Mouse (Mus musculus): ENCODE measurements around the gene Etv3.
"Not testable (repeated sequence)": the region's sequence is repeated elsewhere in the genome, so short reads cannot be mapped to it uniquely, and the experiment has no call there.

Etv3 gene

DNA sequence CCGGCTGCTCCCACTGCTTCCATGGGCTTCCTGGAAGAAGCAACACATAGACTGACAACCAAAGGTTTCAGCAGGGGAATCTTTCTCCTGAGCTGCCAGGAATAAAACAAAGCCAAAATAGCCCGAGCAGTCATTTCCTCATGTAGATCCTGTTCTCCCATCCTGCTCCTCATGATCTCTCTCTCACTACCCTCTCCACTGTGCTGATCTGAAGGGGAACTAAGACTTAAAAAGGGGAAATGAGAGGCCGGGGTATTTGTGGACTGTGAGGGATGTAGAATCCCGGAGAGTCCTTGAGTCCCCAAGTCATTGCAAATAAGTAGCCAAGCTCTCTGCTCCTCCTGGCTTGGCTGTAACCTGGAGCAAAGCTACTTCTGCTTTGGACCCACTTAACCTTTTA is 4.1 kb upstream of the Etv3 start:
- no peak for DNase-seq (ENCODE audit: low spot score)

DNA sequence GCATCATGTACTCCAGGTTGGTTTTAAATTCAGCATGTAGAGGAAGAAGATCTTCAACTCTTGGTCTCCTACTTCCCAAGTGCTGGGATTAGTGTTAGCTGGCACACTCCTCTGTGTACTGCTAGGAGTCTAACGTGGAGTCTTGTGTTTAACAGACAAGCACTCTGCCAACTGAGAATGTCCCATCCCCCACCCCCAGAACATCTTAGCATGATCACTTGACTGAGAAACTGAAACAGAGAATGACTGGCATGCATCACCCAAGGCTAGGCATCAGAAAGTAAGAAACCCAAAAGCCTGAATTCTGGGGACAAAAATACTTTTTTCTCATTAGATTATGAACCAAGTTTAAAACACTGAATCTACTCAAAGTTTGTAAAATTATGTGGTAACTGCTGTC is 3.4 kb upstream of the Etv3 start:
- DNase-seq (ENCODE audit: low spot score), result no peak

DNA sequence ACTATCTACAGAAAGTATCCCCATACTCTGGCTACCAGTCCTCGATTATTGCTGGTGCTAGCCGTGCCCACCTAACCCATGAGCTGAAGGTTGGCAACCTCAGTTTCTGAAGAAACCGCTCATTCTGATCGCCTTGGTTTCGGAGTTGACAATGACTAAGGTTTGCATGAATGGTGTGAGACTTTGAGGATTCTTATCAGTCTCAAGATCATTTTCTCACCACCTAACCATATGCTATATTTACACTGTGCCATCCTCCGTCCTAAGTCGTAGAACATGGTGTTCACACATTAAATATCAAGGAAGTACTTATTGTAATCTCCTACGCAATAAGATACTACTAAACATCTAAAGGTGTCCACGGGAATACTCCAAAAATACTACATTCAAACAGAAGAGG is 1.5 kb upstream of the Etv3 start:
- no peak for DNase-seq (ENCODE audit: low spot score)

DNA sequence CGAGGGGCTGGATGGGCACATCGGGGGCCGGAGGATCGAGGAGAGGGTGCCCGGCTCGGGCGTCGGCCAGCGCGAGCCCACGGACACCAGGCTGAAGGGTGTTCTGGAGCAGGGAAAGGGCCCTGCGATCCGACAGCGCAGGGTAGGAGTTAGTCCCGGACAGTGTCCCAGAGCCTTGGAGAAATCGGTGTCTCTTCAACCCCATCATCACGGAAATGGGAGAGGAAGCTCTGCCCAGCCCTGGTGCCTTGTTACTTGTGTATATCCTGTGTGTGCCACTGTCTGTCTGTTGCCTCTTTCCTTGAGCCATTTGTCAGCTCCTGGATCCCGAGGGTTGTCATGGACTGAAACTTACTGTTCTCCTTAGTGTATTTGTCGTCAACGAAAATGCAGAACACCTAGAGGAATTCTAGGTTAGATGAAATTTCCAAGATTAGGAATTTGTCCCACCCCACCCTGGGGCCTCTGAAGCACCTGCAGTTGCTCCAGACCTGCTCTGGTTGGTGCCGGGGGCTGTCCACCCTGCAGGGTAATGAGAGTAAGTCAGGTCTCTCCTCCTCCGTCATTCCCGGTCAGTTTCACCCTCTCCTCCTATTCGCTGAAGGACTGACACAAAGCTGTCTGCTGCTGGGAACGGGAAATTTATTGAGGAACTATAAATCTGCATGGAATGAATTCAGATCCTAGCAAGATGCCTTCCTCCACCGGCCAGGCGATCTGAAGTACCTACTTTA is 797 bp downstream of the Etv3 start:
- DNase-seq (ENCODE audit: low spot score), result no peak

DNA sequence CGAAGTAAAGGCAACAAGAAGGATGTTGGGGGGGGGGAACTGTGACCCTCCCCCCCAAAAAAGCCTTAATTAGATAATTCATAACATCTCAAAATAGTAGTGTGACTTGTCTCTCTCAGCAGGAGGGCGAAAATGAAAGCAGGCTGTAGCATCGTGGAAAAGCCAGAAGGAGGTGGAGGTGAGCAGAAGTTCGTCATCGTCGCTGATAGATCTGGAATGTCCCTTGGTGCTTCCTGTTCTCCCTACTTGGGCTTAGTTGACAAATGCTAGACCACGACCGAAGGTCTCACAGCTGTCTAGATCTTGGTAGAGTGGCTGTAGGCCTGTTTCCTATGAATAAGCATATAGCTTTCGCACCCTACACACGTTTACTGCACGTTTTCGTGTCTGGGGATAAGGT is 1.9 kb downstream of the Etv3 start:
- no peak for DNase-seq (ENCODE audit: low spot score)

DNA sequence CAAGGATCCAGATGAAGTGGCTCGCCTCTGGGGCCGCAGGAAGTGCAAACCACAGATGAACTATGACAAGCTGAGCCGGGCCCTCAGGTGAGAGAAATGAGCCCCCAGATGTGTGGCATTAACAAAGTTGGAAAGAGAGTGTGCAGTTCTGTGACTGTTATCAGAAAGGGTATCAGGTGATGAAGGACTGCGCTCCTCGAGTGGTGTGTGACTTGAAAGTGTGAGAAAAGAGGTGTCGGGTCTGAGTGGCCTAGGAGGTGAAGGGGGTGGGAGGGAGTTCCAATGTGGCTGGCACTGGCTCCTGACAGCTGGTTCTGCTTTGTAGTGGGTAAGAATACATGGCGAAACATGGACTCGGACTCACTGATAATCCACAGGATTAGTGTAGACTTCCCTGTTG is 2.8 kb downstream of the Etv3 start:
- DNase-seq (ENCODE audit: low spot score), result no peak

DNA sequence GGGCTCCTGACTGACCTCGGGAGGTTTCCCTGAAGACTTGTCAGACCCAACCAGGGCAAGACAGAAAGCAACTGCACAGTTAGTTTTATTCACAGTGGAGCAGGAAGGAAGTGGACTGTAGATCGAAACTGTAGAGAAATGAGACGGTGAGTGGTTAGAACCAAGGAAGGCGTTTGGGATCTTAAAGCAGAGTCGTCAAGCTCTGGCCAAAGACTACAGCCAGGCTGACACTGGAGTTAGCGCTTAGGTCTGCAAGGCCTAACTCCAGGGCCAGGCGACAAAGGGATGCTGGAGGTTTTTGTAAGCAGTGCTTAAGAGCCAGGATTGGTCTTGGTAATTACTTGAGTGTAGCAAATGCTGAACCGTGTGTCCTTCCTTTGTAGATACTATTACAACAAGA is 3.6 kb downstream of the Etv3 start:
- no peak for DNase-seq (ENCODE audit: low spot score)

DNA sequence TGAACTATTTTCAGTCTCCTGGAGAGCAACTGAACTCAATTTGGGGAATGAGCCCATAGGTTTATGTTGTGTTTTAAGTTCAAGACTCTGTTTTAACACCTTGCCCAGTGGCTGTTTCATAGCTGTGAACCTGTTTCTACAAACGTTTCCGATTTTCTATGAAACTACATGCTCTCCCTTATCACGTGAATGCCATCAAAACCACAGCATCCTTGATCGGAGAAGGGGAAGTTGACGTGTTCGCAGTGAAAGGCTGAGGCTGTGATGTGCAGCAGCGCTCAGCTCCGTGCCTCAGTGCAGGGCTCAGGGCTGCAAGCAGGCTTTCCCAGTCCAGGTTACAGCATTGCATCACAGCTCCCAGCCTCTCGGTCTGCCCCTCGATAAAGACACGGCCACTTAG is 4.4 kb downstream of the Etv3 start:
- peak; percentile 34 for DNase-seq (ENCODE audit: low spot score)

DNA sequence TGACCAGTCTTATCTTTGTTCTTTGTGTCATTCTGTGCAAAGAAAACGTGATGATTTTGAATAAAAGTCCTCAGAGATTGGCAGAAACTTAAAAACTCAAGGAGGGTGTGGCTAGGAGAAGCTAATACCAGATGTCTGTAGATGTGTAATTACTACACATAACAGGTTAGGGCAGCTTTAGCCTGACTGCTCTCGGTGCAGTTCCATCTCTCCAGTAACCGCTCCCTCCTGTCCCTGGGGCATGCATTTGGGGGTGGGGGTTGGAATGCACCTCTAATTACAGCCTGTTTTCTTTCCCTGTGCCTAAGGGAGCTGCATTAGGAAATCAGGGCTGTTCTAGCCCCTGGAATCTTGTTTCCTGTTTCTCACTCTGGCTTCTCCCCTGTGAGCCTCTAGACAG is 5.0 kb downstream of the Etv3 start:
- DNase-seq (ENCODE audit: low spot score), result no peak

DNA sequence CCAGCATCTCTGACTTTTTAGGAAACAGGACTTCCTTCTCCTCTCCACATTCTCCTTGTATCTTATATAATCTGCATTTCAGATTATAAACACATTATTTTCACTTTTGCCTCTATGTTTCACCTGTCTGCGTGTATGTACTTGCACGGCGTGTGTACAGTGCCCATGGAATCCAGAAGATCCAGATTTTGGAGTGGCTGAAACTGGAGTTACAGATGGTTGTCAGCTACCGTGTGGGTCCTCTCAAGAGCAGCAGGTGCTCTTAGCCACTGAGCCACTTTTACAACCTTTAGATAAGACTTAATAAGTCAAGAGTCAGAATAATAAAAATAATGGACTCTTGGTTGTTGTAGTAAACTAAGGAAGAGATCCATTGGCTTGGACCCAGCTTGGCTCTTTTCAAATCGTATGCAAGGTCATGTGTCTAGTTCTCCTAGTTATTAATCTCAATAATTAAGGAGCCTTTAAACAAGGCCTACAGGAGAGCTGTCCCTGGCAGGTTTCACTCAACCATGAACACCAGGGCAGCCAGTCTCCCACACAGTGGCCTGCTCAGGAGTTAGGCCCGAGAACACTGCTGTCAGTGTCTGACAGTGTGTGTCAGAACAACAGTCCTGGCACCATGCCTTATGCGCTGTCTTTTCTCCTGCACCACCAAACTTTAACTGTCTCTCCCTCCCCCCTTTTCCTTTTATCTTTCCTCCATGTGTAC is 8.6 kb downstream of the Etv3 start:
- peak; percentile 41 for DNase-seq (ENCODE audit: low spot score)

DNA sequence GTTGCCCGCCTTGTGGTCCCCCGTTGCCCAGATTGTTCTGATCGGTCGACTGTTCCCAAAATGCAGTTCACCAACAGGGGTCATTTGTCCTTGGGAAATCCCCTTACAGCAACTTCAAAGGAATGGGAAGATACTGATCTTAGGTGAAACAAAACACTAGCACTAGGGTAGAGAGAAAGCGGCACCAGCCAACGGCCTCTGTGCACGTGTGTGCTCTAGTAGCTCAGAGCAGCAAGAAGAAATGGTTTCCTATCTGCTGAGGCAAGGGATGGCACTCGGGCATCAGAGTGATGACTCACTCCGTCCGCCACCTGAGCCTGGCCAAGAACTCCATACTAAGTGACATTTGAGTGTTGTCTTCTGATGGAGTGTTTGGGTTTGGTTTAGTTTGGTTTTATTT is 12.8 kb downstream of the Etv3 start:
- DNase-seq (ENCODE audit: low spot score), result no peak

DNA sequence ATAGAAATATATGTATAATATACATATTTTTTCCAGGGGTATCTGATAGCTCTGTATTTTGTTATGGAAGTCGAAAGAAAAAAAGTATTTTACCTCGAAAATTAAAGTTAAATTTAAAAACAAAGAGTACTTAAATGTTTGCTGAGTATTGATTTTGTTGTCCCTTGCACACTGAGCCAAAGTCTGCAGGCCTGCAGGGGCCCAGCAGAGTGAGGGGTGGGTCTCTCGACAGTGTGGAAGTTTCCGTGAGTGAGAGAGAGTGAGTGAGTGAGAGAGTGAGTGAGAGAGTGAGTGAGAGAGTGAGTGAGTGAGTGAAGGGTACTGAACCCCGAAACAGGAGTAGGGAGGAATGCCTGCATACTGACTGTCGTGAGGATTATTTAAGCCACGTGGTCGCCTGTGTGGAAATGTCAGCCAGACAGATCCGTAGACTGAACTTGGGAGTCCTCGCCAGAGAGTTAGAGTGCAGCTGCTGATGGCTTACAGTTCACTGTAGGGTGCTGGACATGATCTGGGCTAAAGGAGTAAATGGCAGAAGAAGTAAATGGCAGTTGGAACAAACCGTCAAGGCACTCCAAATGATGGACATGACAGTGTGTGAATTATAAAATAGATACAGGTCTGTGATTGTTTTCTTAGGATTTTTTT is 14.9 kb downstream of the Etv3 start:
- DNase-seq (ENCODE audit: low spot score), result no peak

DNA sequence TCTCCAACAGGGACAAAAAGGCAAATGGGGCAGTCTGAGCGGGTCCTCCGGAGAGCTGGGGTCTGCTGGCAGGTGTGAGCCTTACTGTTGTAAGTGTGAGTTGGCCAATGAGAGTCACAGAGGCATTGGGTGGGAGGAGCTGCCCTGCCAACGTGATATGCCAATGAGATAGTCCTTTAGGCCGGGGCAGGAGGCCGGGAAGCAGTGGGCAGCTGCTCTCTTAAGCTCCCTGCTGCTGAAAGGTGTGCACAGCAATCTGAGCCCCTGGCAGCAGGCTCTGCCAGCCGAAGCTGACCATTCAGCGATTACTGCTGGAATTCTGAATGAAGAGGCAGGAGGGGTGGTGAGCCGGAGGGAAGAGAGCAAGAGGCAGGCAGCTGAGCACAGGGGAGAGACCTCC is 15.5 kb downstream of the Etv3 start:
- no peak for DNase-seq (ENCODE audit: low spot score)

DNA sequence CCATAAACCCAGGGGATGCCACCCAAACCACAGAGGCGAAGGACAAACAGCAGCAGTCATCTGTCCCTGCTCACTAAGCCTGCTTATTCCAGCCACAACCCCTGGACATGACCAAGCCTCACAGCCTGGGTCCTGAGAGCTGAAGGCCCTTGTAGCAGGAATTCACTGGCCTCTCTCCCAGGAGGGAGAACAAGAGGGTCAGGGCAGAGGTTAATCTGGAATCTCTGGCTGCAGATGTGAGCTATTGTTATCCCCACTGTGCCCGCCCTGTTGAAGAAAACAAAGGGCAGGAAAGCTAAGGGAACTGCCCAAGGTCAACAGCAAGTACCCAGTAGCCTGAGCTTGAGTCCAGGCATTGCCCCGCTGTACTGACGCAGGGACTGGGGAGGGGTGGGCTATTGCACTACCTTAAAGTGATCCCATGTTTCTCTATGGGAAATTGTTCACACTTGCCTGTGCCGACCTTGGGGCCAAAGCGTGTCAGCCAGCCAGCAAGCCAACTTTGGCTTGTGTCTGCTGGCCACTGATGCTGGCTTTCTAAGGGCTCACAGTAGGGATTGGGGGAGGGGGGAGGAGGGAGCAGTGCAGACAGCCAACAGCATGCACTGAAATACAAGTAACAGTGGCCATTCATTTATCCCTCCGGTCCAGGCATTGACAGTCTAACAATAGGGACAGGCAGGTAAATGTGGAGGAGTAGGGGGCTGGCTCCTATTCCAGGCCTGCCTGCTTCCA is 17.4 kb downstream of the Etv3 start:
- no peak for DNase-seq (ENCODE audit: low spot score)

DNA sequence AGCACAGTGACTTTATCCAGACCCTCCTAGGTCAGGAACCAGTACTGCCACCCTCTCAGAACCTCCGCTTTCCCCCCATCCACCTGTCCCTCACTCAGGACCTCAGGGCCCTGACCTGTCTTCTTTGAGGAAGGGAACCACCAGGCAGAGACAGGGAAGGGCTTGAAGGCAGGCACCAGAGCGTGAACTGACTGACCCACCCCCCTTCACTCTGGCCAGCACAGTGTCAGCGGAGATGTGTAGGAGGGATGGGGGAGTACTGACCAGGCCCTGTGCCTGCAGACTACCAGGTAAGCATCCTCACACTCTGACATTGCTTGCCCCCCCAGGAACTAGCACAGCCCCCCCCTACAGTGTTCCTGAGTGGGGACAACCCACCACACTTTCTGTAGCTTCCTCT is 20.3 kb downstream of the Etv3 start:
- no peak for DNase-seq (ENCODE audit: low spot score)

DNA sequence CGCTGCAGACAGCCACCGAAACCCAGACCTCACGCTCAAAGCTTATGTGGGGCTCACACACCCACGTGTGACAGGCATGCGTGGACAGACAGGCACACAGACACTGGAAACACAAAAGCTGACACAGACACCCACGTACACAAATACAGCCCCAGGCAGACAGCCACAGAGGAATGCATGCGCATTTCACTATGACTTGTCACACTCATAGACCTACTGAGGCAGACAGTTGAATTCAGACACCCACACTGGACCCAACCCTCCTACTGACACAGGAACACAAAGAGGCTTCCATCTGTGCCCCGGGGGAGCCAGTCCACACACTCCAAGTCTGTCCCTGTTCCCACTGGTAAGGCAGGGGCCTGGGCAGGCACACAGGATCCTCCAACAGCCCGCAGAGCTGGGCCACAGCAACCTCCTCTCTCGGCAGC is 21.1 kb downstream of the Etv3 start:
- no peak for DNase-seq (ENCODE audit: low spot score)

DNA sequence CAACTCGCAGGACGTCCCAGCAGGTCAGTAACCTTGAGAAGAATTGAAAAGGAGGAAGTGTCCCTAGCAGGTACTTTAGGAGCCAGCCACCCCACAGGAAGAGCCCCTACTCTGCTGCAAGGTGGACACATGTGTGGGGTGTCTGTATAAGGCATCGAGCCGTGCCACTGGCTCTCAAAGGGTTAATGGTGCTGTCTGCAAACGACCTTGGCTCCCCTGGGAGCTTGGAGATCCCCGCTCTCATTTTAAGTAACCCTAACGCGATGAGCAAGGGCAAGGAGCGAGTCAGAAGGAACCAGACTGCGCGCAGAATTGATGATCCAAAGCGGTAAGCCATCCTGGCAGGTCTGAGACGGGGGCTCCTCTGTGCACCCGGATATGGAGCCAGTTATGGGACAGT is 24.7 kb downstream of the Etv3 start:
- no peak for DNase-seq (ENCODE audit: low spot score)

DNA sequence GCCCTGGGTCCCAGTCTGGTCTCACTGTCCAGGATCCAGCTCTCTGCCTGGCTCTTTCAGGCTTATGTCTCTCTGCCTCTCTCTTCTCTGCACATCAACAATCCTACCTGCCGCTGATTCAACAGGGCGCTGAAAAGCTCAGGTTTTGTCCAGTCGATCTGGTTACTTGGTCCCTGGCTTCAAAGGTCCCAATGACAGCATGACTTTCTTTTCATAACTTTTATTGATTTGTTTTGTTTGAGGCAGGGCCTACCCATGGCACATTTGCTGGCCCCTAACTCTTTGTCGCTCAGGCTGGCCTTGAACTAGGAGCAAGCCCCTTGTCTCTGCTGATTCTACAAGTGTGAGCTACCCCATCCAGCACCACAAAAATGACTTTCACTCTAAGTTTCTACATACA is 27.1 kb downstream of the Etv3 start:
- DNase-seq (ENCODE audit: low spot score), result no peak

DNA sequence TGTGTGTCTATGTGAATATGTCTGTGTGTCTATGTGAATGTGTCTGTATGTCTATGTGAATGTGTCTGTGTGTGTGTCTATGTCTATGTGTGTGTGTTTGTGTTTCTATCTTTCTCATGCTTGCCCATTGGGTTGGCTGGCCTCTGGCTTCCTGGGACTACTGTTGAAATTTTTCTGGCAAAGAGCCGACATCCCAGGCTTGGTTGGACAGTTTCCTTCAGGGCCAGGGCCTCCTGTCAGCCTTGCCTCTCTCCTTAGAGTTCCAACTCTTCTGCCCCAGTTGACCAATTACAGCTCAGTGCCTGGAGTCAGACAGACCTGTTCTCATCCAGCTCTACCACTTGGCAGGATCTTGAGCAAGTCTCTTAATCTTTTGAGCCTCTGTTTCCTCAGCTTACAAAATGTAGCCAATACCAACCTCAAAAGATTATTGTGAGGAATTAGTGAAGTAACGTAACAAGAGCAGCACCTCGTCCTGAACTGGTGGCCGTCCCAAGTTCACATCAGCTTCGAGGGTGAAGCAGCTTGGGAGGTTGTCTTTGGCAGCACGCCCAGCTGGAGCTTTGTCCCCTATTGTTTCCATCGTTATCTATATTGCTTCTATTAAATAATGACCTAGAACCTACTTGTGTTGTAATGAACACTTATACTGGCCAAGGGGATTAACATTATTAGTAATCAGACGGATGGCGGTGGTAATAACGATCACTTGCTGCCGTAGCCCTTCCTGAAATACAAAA is 28.2 kb downstream of the Etv3 start:
- DNase-seq (ENCODE audit: low spot score), result no peak

DNA sequence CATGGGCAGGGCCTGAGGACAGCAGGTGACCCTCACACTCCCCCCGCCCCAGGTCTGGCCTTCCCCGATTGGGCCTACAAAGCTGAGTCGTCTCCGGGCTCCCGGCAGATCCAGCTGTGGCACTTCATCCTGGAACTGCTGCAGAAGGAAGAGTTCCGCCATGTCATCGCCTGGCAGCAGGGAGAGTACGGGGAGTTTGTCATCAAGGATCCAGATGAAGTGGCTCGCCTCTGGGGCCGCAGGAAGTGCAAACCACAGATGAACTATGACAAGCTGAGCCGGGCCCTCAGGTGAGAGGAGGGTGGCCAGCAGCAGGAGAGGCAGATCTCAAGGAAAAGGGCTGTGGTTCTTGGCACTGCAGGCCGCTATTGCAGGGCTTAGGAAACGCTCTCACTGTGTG is 29.7 kb downstream of the Etv3 start:
- DNase-seq (ENCODE audit: low spot score), result not testable (repeated sequence)

DNA sequence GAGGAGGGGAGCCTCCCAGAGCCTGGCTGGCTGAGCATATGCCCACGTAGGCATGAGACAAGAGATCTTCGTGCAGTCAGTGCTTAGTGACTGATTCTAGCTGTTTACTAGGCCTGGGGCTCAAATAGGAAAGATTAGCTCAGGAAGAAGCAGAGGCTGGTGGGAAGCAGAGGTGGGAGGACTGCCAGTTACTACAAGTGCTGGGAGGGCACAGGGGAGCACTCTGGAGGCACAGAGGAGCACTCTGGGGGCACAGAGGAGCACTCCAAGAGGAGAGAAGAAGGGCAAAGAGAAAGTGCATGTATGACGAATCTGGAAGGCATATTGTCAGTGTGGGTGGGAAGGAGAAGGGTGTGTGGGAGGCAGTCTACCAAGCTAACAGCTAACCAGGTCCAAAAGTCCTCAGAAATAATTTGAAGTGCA is 30.9 kb downstream of the Etv3 start:
- no peak for DNase-seq (ENCODE audit: low spot score)

DNA sequence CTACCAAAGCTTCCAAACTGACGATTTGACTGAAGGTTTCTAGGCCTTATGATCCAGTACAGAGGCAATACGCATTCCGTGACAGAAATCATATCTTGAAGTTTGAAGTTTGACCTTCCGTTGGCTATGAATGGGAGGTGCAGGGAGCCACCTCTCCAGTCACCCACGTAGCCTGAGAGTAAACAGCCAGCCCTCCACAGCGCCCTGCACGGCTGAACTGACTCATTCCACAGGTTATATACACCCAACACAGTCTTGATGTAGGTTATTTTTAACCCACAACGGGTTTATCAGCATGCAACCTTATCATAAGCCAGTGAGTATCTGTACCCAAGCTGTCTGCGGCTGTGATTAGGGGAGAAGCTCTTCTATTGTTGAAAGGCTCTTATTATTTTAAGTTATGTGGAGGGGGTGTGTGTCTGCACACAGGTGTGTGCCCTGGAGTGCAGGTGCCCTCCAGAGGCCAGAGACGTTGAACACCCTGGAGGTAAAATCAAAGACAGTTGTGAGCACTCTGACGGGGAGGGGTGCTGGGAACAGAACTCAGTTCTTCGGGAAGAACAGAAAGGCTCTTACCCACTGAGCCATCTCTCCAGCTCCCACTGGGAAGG is 31.6 kb downstream of the Etv3 start:
- no peak for DNase-seq (ENCODE audit: low spot score)

All from urinary bladder, postnatal 14 days (tissue).